Mouse (Mus musculus) liver, embryonic 14.5 days (tissue): ENCODE results near the gene Hdgf. TPM values are rescaled to one million over a fixed set of nuclear protein-coding genes. Genes with fewer than 3 reads are reported as not detected.

Experiments used
- ATAC-seq: fragments of 200-750 bp; cut with Nextera tagmentation; 2 replicates; pipeline ENCODE4 v1.8.0; 2017; ENCODE audit warnings: moderate number of reproducible peaks, mild to moderate bottlenecking, moderate library complexity; ENCODE audit not compliant: insufficient read depth
- DNase-seq, 3 experiments: peaks; one replicate each; pipeline ENCODE4 v3.0.0-alpha.2; 2012 to 2013; ENCODE audit warnings: low read depth in 3 of 3, low spot score in 3 of 3
- H3K27ac ChIP-seq: fragments of 300-500 bp; sonication (generic); 2 replicates; pipeline ENCODE4 v1.5.1; 2014; ENCODE audit warnings: moderate library complexity, mild to moderate bottlenecking, control low read depth, inconsistent platforms
- H3K27me3 ChIP-seq: fragments of 300-500 bp; sonication (generic); 2 replicates; pipeline ENCODE4 v1.6.1; 2014; ENCODE audit warnings: mild to moderate bottlenecking, low read length, moderate library complexity; ENCODE audit not compliant: control insufficient read depth, insufficient read depth
- H3K36me3 ChIP-seq: fragments of 300-500 bp; sonication (generic); replicated peaks from 2 replicates; pipeline ENCODE4 v1.6.1; 2014; ENCODE audit warnings: low read depth; ENCODE audit not compliant: control insufficient read depth, insufficient read depth
- H3K4me1 ChIP-seq, 2 experiments: fragments of 200-500 bp in 1 of 2; fragments of 300-500 bp in 1 of 2; sonication (generic) in 1 of 2; replicated peaks; 2 replicates each; pipeline ENCODE4 v1.6.1; 2012 to 2014; ENCODE audit warnings: antibody characterized with exemption in 1 of 2, inconsistent platforms in 1 of 2, low read length in 1 of 2; ENCODE audit not compliant: control insufficient read depth in 2 of 2, insufficient read depth in 2 of 2
- H3K4me2 ChIP-seq: fragments of 300-500 bp; sonication (generic); 2 replicates; pipeline ENCODE4 v1.6.1; 2014; ENCODE audit warnings: low read depth, mild to moderate bottlenecking, control low read depth, moderate library complexity
- H3K4me3 ChIP-seq, 2 experiments: fragments of 200-500 bp in 1 of 2; fragments of 300-500 bp in 1 of 2; sonication (generic) in 1 of 2; 2 replicates each; pipeline ENCODE4 v1.5.1; 2012 to 2014; ENCODE audit warnings: low read depth in 2 of 2, low read length in 2 of 2, mild to moderate bottlenecking in 2 of 2, control low read depth in 1 of 2, inconsistent platforms in 1 of 2, moderate library complexity in 1 of 2; ENCODE audit not compliant: insufficient read depth in 1 of 2
- H3K9ac ChIP-seq: fragments of 300-500 bp; sonication (generic); replicated peaks from 2 replicates; pipeline ENCODE4 v1.6.1; 2014; ENCODE audit warnings: mild to moderate bottlenecking, control low read depth, moderate library complexity
- H3K9me3 ChIP-seq: fragments of 300-500 bp; sonication (generic); 2 replicates; pipeline ENCODE4 v1.6.1; 2016; ENCODE audit warnings: low read length, mixed read lengths; ENCODE audit not compliant: control insufficient read depth
- CTCF ChIP-seq: IDR thresholded peaks from 2 replicates; pipeline ENCODE4 v1.5.1; 2016; ENCODE audit warnings: antibody characterized with exemption, low read depth, control low read depth
- EP300 ChIP-seq: IDR thresholded peaks from 2 replicates; pipeline ENCODE4 v1.6.1; 2016; ENCODE audit warnings: antibody characterized with exemption, low read depth
- WGBS: fragments of 180-500 bp; shearing (Covaris S2); extraction: QIAGEN DNeasy Blood & Tissue Kit; methylation state at CpG from one replicate; pipeline ENCODE4 v1.1.7; 2014; ENCODE audit not compliant: insufficient replicate concordance; 5-methylcytosine and 5-hydroxymethylcytosine counted together
- polyA plus RNA-seq, 2 experiments: library from polyadenylated mRNA; depleted of rRNA in 1 of 2; stranded (reverse) in 1 of 2; unstranded in 1 of 2; fragments of >200 nt; fragmentation: Nextera tagmentation in 1 of 2; extraction: Ambion mirVana in 1 of 2; gene quantifications; 2 replicates each; pipeline versions ENCODE4 v1.2.1 to v1.2.3; 2012 to 2014

The Hdgf gene
- polyA plus RNA-seq, 2 experiments = 167 to 204 TPM

GRCm38 (mm10) chr3:87947811-87948199 lies 41.7 kb downstream of the Hdgf start:
- Histone ChIP-seq H3K27ac (no peak overlapping the region), H3K4me2 (peak overlapping the region; percentile 34; the same call in 1 of the 2 replicates), H3K9ac (no peak overlapping the region), H3K9me3 (no peaks in the 10 kb centered on the region), H3K4me1 (no peaks in the 10 kb centered on the region), H3K27me3 (peaks cover 74% of the 10 kb centered on the region), H3K4me3 (no peak overlapping the region), H3K36me3 (no peaks in the 10 kb centered on the region)
- ATAC-seq (no peak), DNase-seq (no peak)
- under 1% methylated on average over 16 of the region's 17 CpGs for WGBS
- TF ChIP-seq CTCF (no peak), EP300 (no peak)

- no peak for DNase-seq
- ATAC-seq = no peak
- H3K9ac ChIP-seq = no peak within 1 kb of the TSS
- H3K4me2 ChIP-seq = peak within 1 kb of the TSS; percentile 34; the same call in 1 of the 2 replicates
- TF ChIP-seq CTCF (no peak), EP300 (no peak)
- H3K36me3 ChIP-seq = no peaks in the 10 kb centered on the region
- 3% methylated on average over 35 of the region's 35 CpGs for WGBS
- no peaks in the 10 kb centered on the region for H3K4me1 ChIP-seq
- no peak within 1 kb of the TSS for H3K27ac ChIP-seq
- no peaks in the 10 kb centered on the region for H3K9me3 ChIP-seq
- peaks cover 82% of the 10 kb centered on the region for H3K27me3 ChIP-seq
- H3K4me3 ChIP-seq = no peak within 1 kb of the TSS
Measured at GRCm38 (mm10) chr3:87948378-87949265, 42.5 kb downstream of the Hdgf start, which contains the start of gene Crabp2. TSS of gene Crabp2 (plus strand) at chr3:87948666.

- Histone ChIP-seq H3K27ac (no peak overlapping the region), H3K4me1 (no peaks in the 10 kb centered on the region), H3K27me3 (peaks cover 84% of the 10 kb centered on the region), H3K9ac (no peak overlapping the region), H3K4me3 (no peak overlapping the region), H3K4me2 (no peak overlapping the region), H3K9me3 (no peaks in the 10 kb centered on the region), H3K36me3 (no peaks in the 10 kb centered on the region)
- DNase-seq (no peak), ATAC-seq (no peak)
- WGBS = 12% methylated on average over 16 of the region's 16 CpGs
- TF ChIP-seq EP300 = no peak
- no peak for TF ChIP-seq CTCF
Measured at GRCm38 (mm10) chr3:87949266-87949954, 43.3 kb downstream of the Hdgf start.

- H3K27ac ChIP-seq = no peak overlapping the region
- no peaks in the 10 kb centered on the region for H3K36me3 ChIP-seq
- H3K4me2 ChIP-seq = no peak overlapping the region
- DNase-seq (no peak), ATAC-seq (no peak)
- peaks cover 84% of the 10 kb centered on the region for H3K27me3 ChIP-seq
- H3K9ac ChIP-seq = no peak overlapping the region
- H3K4me1 ChIP-seq = no peaks in the 10 kb centered on the region
- no peak for TF ChIP-seq CTCF
- H3K9me3 ChIP-seq = no peaks in the 10 kb centered on the region
- WGBS = 7% methylated on average over 13 of the region's 13 CpGs
- H3K4me3 ChIP-seq = no peak overlapping the region
Measured at GRCm38 (mm10) chr3:87949955-87950515, 43.9 kb downstream of the Hdgf start.

- no peaks in the 10 kb centered on the region for H3K36me3 ChIP-seq
- no peaks in the 10 kb centered on the region for H3K4me1 ChIP-seq
- no peaks in the 10 kb centered on the region for H3K9me3 ChIP-seq
- TF ChIP-seq CTCF = no peak
- TF ChIP-seq EP300 = no peak
- H3K4me2 ChIP-seq = 0 out of 2 replicates have a peak overlapping the region, but pooled peaks have one; percentile 15
- no peak overlapping the region for H3K4me3 ChIP-seq
- DNase-seq (no peak), ATAC-seq (no peak)
- H3K27ac ChIP-seq = no peak overlapping the region
- 7% methylated on average over 12 of the region's 12 CpGs for WGBS
- H3K27me3 ChIP-seq = peaks cover 68% of the 10 kb centered on the region
- H3K9ac ChIP-seq = no peak overlapping the region
Measured at GRCm38 (mm10) chr3:87951946-87952345, 45.8 kb downstream of the Hdgf start.
